Mouse (Mus musculus) cerebellum, postnatal 4 days (tissue): ENCODE results near the gene Ndufc2.
A peak's percentile ranks its signal among the peaks of the same experiment; 100 is the strongest.
"Not testable (repeated sequence)": the region's sequence is repeated elsewhere in the genome, so short reads cannot be mapped to it uniquely, and the experiment has no call there.

Experiments
- DNase-seq, 2 experiments: peaks; one replicate each; pipeline ENCODE4 v3.0.0; 2022; ENCODE audit warnings: low spot score in 2 of 2, mixed read lengths in 1 of 2

The Ndufc2 gene

GRCm38 (mm10) chr7:97427296-97427695 is 27.5 kb downstream of the Ndufc2 start:
- DNase-seq, result no peak

DNA sequence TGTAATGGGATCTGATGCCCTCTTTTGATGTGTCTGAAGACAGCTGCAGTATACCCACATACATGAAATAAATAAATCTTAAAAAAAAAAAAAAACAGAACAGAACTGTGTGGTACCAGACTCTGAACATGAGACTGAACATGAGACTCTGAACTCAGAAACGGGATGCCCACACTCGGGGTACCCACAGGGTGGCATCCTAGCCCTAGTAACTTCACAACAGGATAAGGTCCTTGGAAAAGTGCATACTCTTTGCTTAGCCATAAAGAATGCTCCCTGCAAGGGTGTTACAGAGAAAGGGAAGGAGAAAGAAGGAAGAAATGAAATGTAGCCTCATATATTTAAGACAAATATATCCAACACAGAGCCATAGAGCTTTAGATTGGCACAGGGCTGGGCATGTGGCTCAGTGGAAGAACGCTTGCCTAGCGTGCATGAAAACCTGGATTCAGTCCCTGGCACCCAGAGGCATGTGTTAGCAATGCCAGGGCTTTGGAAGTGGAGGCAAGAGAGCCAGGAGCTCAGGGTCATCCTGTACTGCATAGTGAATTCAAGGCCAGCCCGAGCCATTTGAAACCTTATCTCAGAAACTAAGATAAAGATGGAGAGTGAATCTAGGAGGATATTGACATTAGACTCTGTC is 28.1 kb downstream of the Ndufc2 start:
- DNase-seq, result peak in 1 of 2 experiments; percentile 44

DNA sequence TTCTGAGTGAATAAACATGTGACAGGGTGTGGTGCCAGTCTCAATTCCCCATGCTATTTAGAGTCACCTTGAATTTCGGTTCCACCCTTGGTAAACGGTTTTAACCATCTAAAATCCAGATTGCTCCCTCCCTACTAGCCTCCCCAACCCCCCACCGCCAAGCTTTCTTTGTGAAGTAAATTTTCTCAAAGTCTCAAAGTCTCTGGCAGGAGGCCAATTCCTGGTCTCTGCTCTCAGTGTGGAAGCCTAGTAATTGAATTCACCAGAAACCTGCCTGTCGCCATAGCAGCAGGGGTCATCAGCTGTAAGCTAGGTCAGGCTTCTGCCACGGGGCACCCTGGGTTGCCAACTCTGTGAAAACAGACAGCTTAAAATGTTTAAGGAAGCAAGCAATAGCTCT is 29.9 kb downstream of the Ndufc2 start:
- DNase-seq, result peak in 1 of 2 experiments; percentile 46

DNA sequence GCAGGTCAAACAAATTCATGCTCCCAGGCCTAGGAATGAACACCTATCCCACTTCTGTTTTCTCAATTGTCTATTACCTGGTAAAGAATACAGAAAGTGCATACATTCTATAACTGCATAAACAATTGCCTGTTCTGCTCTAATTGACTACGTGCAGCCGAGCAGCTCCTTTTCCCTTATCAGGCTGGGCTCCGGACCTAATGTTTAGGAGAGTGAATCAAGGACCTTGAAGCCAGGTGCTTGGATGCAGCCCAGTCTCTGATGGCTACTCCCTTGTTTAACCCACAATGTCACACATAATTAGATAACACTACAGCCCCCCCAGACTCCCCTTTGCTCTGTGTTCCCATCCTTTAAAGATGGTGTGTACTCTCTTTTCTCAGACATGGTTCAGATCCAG is 33.7 kb downstream of the Ndufc2 start:
- DNase-seq, result not testable (repeated sequence)

- DNase-seq, result no peak
Measured at GRCm38 (mm10) chr7:97434517-97434916, 34.7 kb downstream of the Ndufc2 start.

GRCm38 (mm10) chr7:97438986-97439385 is 39.2 kb downstream of the Ndufc2 start:
- DNase-seq, result no peak

GRCm38 (mm10) chr7:97446171-97446925 is 46.5 kb downstream of the Ndufc2 start:
- peak; percentile 87 to 97 for DNase-seq

GRCm38 (mm10) chr7:97447050-97447531 is 47.3 kb downstream of the Ndufc2 start:
- no peak for DNase-seq

DNA sequence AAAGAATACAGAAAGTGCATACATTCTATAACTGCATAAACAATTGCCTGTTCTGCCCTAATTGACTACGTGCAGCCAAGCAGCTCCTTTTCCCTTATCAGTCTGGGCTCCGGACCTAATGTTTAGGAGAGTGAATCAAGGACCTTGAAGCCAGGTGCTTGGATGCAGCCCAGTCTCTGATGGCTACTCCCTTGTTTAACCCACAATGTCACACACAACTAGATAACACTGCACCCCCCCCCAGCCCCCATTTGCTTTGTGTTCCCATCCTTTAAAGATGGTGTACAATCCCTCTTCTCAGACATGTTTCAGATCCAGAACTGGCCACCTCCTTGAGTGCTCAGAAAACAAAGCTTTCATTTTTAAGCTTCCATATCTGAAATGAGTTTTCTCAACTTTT is 51.2 kb downstream of the Ndufc2 start, which contains the start of gene Kctd14:
Gene Kctd14 (plus strand): TSS at position 301 of the 400 bp plus-strand sequence.
- DNase-seq, result not testable (repeated sequence)

GRCm38 (mm10) chr7:97452196-97452595 is 52.4 kb downstream of the Ndufc2 start:
- no peak for DNase-seq

DNA sequence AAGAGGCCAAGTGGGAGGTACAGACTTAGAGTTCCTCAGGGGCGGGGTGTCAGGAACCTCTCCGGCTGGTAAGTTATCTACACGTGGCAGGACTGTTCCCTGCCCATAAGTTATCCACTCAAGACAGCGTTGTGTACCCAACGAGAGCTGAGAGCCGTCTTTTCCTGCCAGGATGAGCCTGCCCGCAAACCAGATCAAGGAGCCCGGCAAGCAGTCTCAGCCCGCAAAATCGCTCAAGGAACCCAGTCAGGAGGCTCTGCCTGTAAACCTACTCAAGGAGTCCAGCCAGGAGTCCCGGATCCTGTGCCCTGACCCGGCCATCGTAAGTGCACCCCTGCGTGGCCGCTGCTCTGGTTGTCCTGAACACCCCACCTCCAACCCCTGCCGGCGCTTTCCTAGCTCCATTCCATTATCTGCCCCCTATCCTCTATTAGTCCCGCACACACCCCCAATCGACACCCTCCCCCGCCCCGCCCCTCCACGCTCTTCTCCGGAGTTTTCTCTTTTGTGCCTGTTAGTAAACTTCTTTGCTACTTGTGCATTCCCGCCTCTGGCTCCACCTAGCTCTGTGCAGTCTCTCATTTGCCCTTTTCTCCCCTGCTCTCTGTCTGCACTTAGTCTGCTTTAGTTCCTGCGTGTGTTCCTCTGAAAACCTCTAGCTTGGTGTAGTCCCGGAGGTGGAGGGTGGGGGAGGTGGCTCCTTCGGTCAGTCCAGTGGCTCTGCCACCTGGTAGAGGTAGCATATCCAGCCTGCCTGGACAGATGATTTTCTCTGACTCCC is 53.5 kb downstream of the Ndufc2 start:
- no peak for DNase-seq

- DNase-seq, result no peak
Measured at GRCm38 (mm10) chr7:97454795-97455194, 55.0 kb downstream of the Ndufc2 start.

- DNase-seq, result no peak
Measured at GRCm38 (mm10) chr7:97455577-97455976, 55.8 kb downstream of the Ndufc2 start.
